Mouse (Mus musculus) liver, embryonic 14.5 days (tissue): Measurements from ENCODE around the gene Gm10912. TPM values are rescaled to one million over a fixed set of nuclear protein-coding genes. Genes with fewer than 3 reads are reported as not detected.

Source experiments
- ATAC-seq: fragments of 200-750 bp; cut with Nextera tagmentation; 2 replicates; pipeline ENCODE4 v1.8.0; 2017; ENCODE audit warnings: moderate number of reproducible peaks, mild to moderate bottlenecking, moderate library complexity; ENCODE audit not compliant: insufficient read depth
- DNase-seq, 3 experiments: peaks; one replicate each; pipeline ENCODE4 v3.0.0-alpha.2; 2012 to 2013; ENCODE audit warnings: low read depth in 3 of 3, low spot score in 3 of 3
- H3K27ac ChIP-seq: fragments of 300-500 bp; sonication (generic); 2 replicates; pipeline ENCODE4 v1.5.1; 2014; ENCODE audit warnings: moderate library complexity, mild to moderate bottlenecking, control low read depth, inconsistent platforms
- H3K27me3 ChIP-seq: fragments of 300-500 bp; sonication (generic); 2 replicates; pipeline ENCODE4 v1.6.1; 2014; ENCODE audit warnings: mild to moderate bottlenecking, low read length, moderate library complexity; ENCODE audit not compliant: control insufficient read depth, insufficient read depth
- H3K36me3 ChIP-seq: fragments of 300-500 bp; sonication (generic); replicated peaks from 2 replicates; pipeline ENCODE4 v1.6.1; 2014; ENCODE audit warnings: low read depth; ENCODE audit not compliant: control insufficient read depth, insufficient read depth
- H3K4me1 ChIP-seq, 2 experiments: fragments of 200-500 bp in 1 of 2; fragments of 300-500 bp in 1 of 2; sonication (generic) in 1 of 2; replicated peaks; 2 replicates each; pipeline ENCODE4 v1.6.1; 2012 to 2014; ENCODE audit warnings: antibody characterized with exemption in 1 of 2, inconsistent platforms in 1 of 2, low read length in 1 of 2; ENCODE audit not compliant: control insufficient read depth in 2 of 2, insufficient read depth in 2 of 2
- H3K4me2 ChIP-seq: fragments of 300-500 bp; sonication (generic); 2 replicates; pipeline ENCODE4 v1.6.1; 2014; ENCODE audit warnings: low read depth, mild to moderate bottlenecking, control low read depth, moderate library complexity
- H3K4me3 ChIP-seq, 2 experiments: fragments of 200-500 bp in 1 of 2; fragments of 300-500 bp in 1 of 2; sonication (generic) in 1 of 2; 2 replicates each; pipeline ENCODE4 v1.5.1; 2012 to 2014; ENCODE audit warnings: low read depth in 2 of 2, low read length in 2 of 2, mild to moderate bottlenecking in 2 of 2, control low read depth in 1 of 2, inconsistent platforms in 1 of 2, moderate library complexity in 1 of 2; ENCODE audit not compliant: insufficient read depth in 1 of 2
- H3K9ac ChIP-seq: fragments of 300-500 bp; sonication (generic); replicated peaks from 2 replicates; pipeline ENCODE4 v1.6.1; 2014; ENCODE audit warnings: mild to moderate bottlenecking, control low read depth, moderate library complexity
- H3K9me3 ChIP-seq: fragments of 300-500 bp; sonication (generic); 2 replicates; pipeline ENCODE4 v1.6.1; 2016; ENCODE audit warnings: low read length, mixed read lengths; ENCODE audit not compliant: control insufficient read depth
- CTCF ChIP-seq: IDR thresholded peaks from 2 replicates; pipeline ENCODE4 v1.5.1; 2016; ENCODE audit warnings: antibody characterized with exemption, low read depth, control low read depth
- EP300 ChIP-seq: IDR thresholded peaks from 2 replicates; pipeline ENCODE4 v1.6.1; 2016; ENCODE audit warnings: antibody characterized with exemption, low read depth
- WGBS: fragments of 180-500 bp; shearing (Covaris S2); extraction: QIAGEN DNeasy Blood & Tissue Kit; methylation state at CpG from one replicate; pipeline ENCODE4 v1.1.7; 2014; ENCODE audit not compliant: insufficient replicate concordance; 5-methylcytosine and 5-hydroxymethylcytosine counted together
- polyA plus RNA-seq, 2 experiments: library from polyadenylated mRNA; depleted of rRNA in 1 of 2; stranded (reverse) in 1 of 2; unstranded in 1 of 2; fragments of >200 nt; fragmentation: Nextera tagmentation in 1 of 2; extraction: Ambion mirVana in 1 of 2; gene quantifications; 2 replicates each; pipeline versions ENCODE4 v1.2.1 to v1.2.3; 2012 to 2014

The Gm10912 gene
- polyA plus RNA-seq, 2 experiments: 0.06 TPM; not detected in 1

DNA sequence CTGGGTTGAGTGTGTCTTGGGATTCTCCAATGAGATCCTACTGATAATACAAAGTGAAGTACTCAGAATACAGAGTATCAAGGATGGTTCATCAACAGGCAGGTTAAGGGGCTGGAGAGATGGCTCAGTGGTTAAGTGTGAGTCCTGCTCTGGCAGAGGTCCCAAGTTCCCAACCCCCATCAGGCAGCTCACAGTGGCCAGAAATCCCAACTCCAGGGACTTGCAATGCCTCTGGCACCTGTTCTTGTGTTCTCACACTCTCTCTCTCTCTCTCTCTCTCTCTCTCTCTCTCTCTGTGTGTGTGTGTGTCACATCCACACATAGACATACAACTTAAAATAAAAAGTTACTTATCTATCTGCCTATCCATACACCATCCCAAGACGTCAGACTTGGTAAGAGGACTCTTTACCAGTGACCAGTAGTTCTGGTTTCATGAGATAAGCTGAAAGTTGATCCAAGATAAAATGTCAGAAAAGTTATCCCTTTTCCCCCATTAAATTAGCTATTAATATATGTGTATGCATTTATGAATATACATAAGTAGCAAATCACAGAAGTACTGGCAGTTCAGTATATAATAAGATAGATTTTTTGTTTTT lies 21.0 kb upstream of the Gm10912 start:
- ATAC-seq (peak; percentile 76), DNase-seq (no peak)
- H3K27me3 ChIP-seq: no peaks in the 10 kb centered on the region
- H3K4me1 ChIP-seq: peaks cover 10 to 19% of the 10 kb centered on the region in 2 experiments
- TF ChIP-seq EP300 (peak; percentile 44; the same call in 1 of the 2 replicates), CTCF (no peak)
- H3K36me3 ChIP-seq: peaks cover 47% of the 10 kb centered on the region
- no peak overlapping the region for H3K27ac ChIP-seq
- no peak overlapping the region for H3K9ac ChIP-seq
- H3K4me2 ChIP-seq: no peak overlapping the region
- no peaks in the 10 kb centered on the region for H3K9me3 ChIP-seq
- no peak overlapping the region for H3K4me3 ChIP-seq
- 7% methylated on average over 1 of the region's 1 CpGs for WGBS

DNA sequence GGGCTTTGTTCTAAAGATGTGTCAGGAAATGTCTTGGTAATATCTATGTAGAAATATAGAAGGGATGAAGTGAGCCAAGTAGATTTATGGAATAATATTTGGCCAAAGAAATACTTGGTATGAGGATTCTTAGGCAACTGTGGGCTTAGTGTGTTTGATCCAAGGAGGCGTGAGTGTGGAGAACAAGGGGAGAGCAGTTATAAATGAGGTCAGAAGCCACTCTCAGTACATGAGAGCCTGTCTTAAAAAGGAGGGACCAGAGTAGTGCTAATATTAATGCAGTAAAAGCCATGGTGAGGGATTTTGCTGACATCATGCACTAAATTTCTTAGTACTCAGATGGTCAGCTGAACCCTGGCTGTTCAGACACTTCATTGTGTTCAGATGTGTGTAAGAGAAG lies 7.2 kb upstream of the Gm10912 start:
- no peak for ATAC-seq
- TF ChIP-seq CTCF: no peak
- TF ChIP-seq EP300: no peak
- H3K4me2 ChIP-seq: no peak overlapping the region
- whole genome bisulfite sequencing: 76% methylated on average over 1 of the region's 1 CpGs
- H3K4me3 ChIP-seq: no peak overlapping the region
- no peak overlapping the region for H3K27ac ChIP-seq
- H3K36me3 ChIP-seq: peaks cover 52% of the 10 kb centered on the region
- H3K4me1 ChIP-seq: no peaks in the 10 kb centered on the region
- no peak overlapping the region for H3K9ac ChIP-seq
- DNase-seq: no peak
- no peaks in the 10 kb centered on the region for H3K27me3 ChIP-seq
- H3K9me3 ChIP-seq: no peaks in the 10 kb centered on the region

DNA sequence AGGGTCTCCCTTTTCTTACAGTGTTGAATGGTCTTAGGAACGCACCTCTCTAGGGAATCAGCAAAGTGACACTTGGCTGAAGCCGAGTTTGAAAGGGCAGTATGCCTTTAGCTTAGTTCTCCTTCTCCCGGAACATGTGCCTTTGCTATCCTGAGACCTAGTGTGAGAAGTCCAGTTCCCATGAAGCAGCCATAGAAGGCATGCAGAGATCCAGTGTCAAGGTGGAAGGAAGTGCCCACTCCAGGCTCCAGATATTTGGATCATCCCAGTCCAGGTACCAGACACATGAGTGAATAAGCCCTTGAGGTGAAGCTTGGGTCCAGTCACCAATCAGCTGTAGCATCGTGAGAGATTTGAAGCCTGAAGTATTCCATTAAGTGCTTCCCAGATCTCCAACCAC lies 6.7 kb upstream of the Gm10912 start:
- peaks cover 3% of the 10 kb centered on the region in 2 experiments; a peak in 3 of 4 replicates for H3K4me1 ChIP-seq
- no peak overlapping the region for H3K27ac ChIP-seq
- H3K9ac ChIP-seq: no peak overlapping the region
- H3K36me3 ChIP-seq: peaks cover 46% of the 10 kb centered on the region
- H3K4me3 ChIP-seq: no peak overlapping the region
- H3K4me2 ChIP-seq: no peak overlapping the region
- TF ChIP-seq CTCF: no peak
- no peak for TF ChIP-seq EP300
- no peak for DNase-seq
- H3K9me3 ChIP-seq: no peaks in the 10 kb centered on the region
- no peaks in the 10 kb centered on the region for H3K27me3 ChIP-seq
- 90% methylated on average over 4 of the region's 4 CpGs for whole genome bisulfite sequencing
- no peak for ATAC-seq

DNA sequence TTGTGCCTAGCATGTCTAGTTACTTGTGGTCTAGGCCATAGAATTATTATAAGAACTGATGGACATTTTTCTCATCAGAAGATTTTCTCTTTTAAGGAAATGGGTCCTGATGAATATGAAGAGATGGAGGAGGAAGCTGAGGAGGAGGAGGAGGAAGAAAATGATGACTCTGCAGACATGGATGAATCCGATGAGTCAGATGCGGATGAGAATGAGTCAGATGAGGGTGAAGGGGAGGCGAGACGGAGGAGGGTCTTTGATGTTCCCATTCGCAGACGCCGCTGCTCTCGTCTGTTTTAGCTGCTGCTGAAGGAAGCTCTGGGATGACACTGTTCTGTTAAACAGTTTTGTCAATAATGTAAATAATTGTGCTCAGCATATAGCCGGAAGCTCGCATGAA lies 5.8 kb upstream of the Gm10912 start:
- DNase-seq (no peak), ATAC-seq (no peak)
- Histone ChIP-seq H3K9me3 (no peaks in the 10 kb centered on the region), H3K4me1 (peaks cover 8 to 10% of the 10 kb centered on the region in 2 experiments), H3K27me3 (no peaks in the 10 kb centered on the region), H3K4me2 (no peak overlapping the region), H3K4me3 (no peak overlapping the region), H3K9ac (no peak overlapping the region), H3K27ac (no peak overlapping the region), H3K36me3 (peaks cover 39% of the 10 kb centered on the region)
- WGBS: 90% methylated on average over 10 of the region's 10 CpGs
- TF ChIP-seq EP300: no peak
- TF ChIP-seq CTCF: no peak

DNA sequence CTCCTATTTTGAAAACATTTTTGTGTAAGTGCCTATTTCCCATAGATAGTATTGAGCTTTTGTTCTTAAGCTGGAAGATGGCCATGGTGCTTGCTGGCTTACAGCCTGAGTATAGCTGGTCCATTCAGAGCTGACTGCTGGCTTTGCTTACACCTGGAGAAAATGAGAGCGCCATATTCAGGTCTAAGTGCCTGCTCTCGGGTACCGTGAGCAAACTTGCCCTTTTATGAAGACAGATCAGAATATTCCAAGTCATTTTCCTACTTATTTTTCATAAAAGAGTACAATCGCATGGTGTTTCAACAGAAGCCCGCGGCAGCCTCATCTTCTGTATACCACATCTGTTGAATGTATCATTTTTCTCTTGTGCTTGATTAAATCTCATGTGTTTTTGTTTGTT lies 4.6 kb upstream of the Gm10912 start:
- no peaks in the 10 kb centered on the region for H3K27me3 ChIP-seq
- H3K36me3 ChIP-seq: peaks cover 32% of the 10 kb centered on the region

More for the DNA sequence above, 4.6 kb upstream of the Gm10912 start:
- no peak overlapping the region for H3K4me2 ChIP-seq
- TF ChIP-seq EP300 (no peak), CTCF (no peak)
- H3K4me1 ChIP-seq: peaks cover 8 to 13% of the 10 kb centered on the region in 2 experiments
- H3K27ac ChIP-seq: no peak overlapping the region
- ATAC-seq (no peak), DNase-seq (no peak)
- no peak overlapping the region for H3K4me3 ChIP-seq
- WGBS: 93% methylated on average over 6 of the region's 6 CpGs
- no peak overlapping the region for H3K9ac ChIP-seq
- H3K9me3 ChIP-seq: no peaks in the 10 kb centered on the region
